Mouse (Mus musculus) erythroblast, embryonic 14.5 days (primary cell): ENCODE measurements around the gene Zfp385b.

Experiments used
- GATA1 ChIP-seq: IDR thresholded peaks from 2 replicates; pipeline ENCODE4 v1.6.1; 2012; ENCODE audit warnings: low read length, inconsistent platforms, mixed read lengths
- TAL1 ChIP-seq: IDR thresholded peaks from 3 replicates; pipeline ENCODE4 v1.6.1; 2012; ENCODE audit warnings: low read length, inconsistent platforms, mixed read lengths

- no peak for TF ChIP-seq TAL1
- no peak for TF ChIP-seq GATA1
These were observed 18.0 kb downstream of the Zfp385b start for GRCm38 (mm10) chr2:77801430-77801829.
